Mouse (Mus musculus) kidney, postnatal 14 days (tissue): Measurements from ENCODE around the gene Tead4.
A peak's percentile ranks its signal among the peaks of the same experiment; 100 is the strongest.
"Not testable (repeated sequence)": the region's sequence is repeated elsewhere in the genome, so short reads cannot be mapped to it uniquely, and the experiment has no call there.

Experiments used
- DNase-seq: peaks from one replicate; pipeline ENCODE4 v3.0.0; 2022; ENCODE audit warnings: mixed read lengths

Tead4 gene

GRCm38 (mm10) chr6:128300134-128301001 lies at the start of gene Tead4:
Tead4 (minus strand) TSS chr6:128300823.
- DNase-seq = peak; percentile 90

- peak; percentile 23 for DNase-seq
These were observed 49.1 kb upstream of the Tead4 start for GRCm38 (mm10) chr6:128349711-128350110.

GRCm38 (mm10) chr6:128346782-128347181 lies 46.2 kb upstream of the Tead4 start:
- no peak for DNase-seq

GRCm38 (mm10) chr6:128345623-128346022 lies 45.0 kb upstream of the Tead4 start:
- DNase-seq = no peak

GRCm38 (mm10) chr6:128341956-128342723 lies 41.5 kb upstream of the Tead4 start:
- no peak for DNase-seq

GRCm38 (mm10) chr6:128338876-128339275 lies 38.3 kb upstream of the Tead4 start:
- no peak for DNase-seq

- DNase-seq = peak; percentile 61
These were observed 36.8 kb upstream of the Tead4 start for GRCm38 (mm10) chr6:128337467-128337866.

- DNase-seq = peak; percentile 74
These were observed 33.9 kb upstream of the Tead4 start for GRCm38 (mm10) chr6:128334397-128335124.

GRCm38 (mm10) chr6:128318317-128318716 lies 17.7 kb upstream of the Tead4 start:
- DNase-seq = peak; percentile 78

- no peak for DNase-seq
These were observed 15.0 kb upstream of the Tead4 start for GRCm38 (mm10) chr6:128315597-128315996.

- no peak for DNase-seq
These were observed 14.2 kb upstream of the Tead4 start for GRCm38 (mm10) chr6:128314796-128315195.

GRCm38 (mm10) chr6:128308311-128308710 lies 7.7 kb upstream of the Tead4 start:
- DNase-seq = peak; percentile 69

- DNase-seq = no peak
These were observed 4.2 kb upstream of the Tead4 start for GRCm38 (mm10) chr6:128304801-128305200.

- DNase-seq = not testable (repeated sequence)
These were observed 2.0 kb upstream of the Tead4 start for GRCm38 (mm10) chr6:128302640-128303039.

- DNase-seq = no peak
These were observed 1.3 kb upstream of the Tead4 start for GRCm38 (mm10) chr6:128301891-128302290.

GRCm38 (mm10) chr6:128301458-128301857 lies 835 bp upstream of the Tead4 start:
- no peak for DNase-seq

- DNase-seq = no peak
These were observed 1.1 kb downstream of the Tead4 start for GRCm38 (mm10) chr6:128299292-128300133.

- no peak for DNase-seq
These were observed 2.4 kb downstream of the Tead4 start for GRCm38 (mm10) chr6:128298246-128298645.

- DNase-seq = no peak
These were observed 3.8 kb downstream of the Tead4 start for GRCm38 (mm10) chr6:128296750-128297393.

GRCm38 (mm10) chr6:128295876-128296749 lies 4.5 kb downstream of the Tead4 start:
- peak; percentile 85 for DNase-seq

- DNase-seq = no peak
These were observed 9.3 kb downstream of the Tead4 start for GRCm38 (mm10) chr6:128291284-128291683.
